8 mouse cellular contexts compared by ENCODE assay signal in the genomic region with DNA sequence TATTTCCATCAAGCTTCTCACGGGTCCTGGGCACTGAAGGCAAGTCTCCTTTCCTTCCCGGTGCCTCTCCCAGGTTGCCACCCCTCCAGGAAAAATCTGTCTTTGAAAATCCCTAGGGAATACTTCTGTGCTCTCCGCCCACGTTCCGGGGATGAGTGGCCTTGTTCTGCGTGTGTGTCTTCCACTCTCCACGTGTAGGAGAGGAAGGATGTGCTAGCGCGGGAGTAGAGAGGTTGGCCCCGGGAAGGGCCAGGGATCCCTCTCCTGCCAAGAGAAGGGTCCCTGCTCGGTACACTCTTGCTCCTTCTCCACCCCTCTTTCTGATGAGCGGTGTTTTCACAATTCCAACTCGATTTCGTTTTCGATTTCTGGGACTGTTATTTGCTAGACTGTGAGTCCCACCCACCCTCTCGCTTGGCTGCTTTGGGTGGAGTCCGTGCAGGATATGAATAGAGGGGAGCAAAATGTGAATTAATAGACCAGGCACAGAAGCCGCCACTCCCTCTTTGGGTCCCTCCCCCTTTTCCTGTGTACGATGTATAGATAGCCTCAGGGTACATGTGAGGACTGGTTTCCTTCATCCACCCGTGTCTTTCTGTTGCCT. TPM values are rescaled to one million over a fixed set of nuclear protein-coding genes. Genes with fewer than 3 reads are reported as not detected.
DNase-seq lines count a peak whose midpoint lies in the region; ATAC-seq and TF ChIP-seq lines count a peak whose summit lies in the region.

No protein-coding gene starts in this region.

- WGBS in forebrain, embryonic 12.5 days = under 1% methylated on average over 20 of the region's 20 CpGs
- 0% methylated on average over 20 of the region's 20 CpGs for WGBS in heart, postnatal 0 days
- under 1% methylated on average over 20 of the region's 20 CpGs for WGBS in lung, adult 2 months

- no peak for ATAC-seq in forebrain, embryonic 12.5 days (ENCODE audit: low FRiP score)
- no peak for ATAC-seq in heart, postnatal 0 days (ENCODE audit: insufficient read depth, low read depth)
- peak; percentile 28; the same call in 1 of the 2 replicates for ATAC-seq in neutrophil, adult 5-6 weeks (ENCODE audit: extremely low read depth, insufficient number of reproducible peaks, low FRiP score, poor library complexity, severe bottlenecking)

- H3K9me3 ChIP-seq in forebrain, embryonic 12.5 days = no peaks in the 10 kb centered on the region
- no peaks in the 10 kb centered on the region for H3K9me3 ChIP-seq in heart, postnatal 0 days (replicated peaks; ENCODE audit: control insufficient read depth, low read length)

- peak overlapping the region; percentile 57 for H3K4me2 ChIP-seq in forebrain, embryonic 12.5 days
- peak overlapping the region; percentile 63 for H3K4me2 ChIP-seq in heart, postnatal 0 days (ENCODE audit: low read depth, low read length)

- 0 out of 2 replicates have a peak, but pooled peaks cover 4% of the 10 kb centered on the region for H3K4me1 ChIP-seq in forebrain, embryonic 12.5 days
- H3K4me1 ChIP-seq in heart, postnatal 0 days (ENCODE audit: control insufficient read depth, insufficient read depth) = no peaks in the 10 kb centered on the region
- no peaks in the 10 kb centered on the region for H3K4me1 ChIP-seq in lung, adult 2 months (ENCODE audit: control insufficient read depth, insufficient read depth, low read length)

- no peak for TF ChIP-seq CTCF in heart, postnatal 0 days (IDR thresholded peaks at IDR 0.05; ENCODE audit: low read depth)
- no peak for TF ChIP-seq CTCF in lung, adult 2 months (IDR thresholded peaks at IDR 0.05; ENCODE audit: insufficient read depth, low read length)

- peaks cover 4% of the 10 kb centered on the region; the same call in 1 of the 2 replicates for H3K36me3 ChIP-seq in forebrain, embryonic 12.5 days (replicated peaks)
- H3K36me3 ChIP-seq in heart, postnatal 0 days (replicated peaks; ENCODE audit: control insufficient read depth, insufficient read depth, low read length) = peaks cover 11% of the 10 kb centered on the region

- TF ChIP-seq POLR2A in lung, adult 2 months (IDR thresholded peaks at IDR 0.05; ENCODE audit: borderline replicate concordance, extremely low read depth, low read depth, low read length) = no peak

- no peak overlapping the region for H3K27ac ChIP-seq in forebrain, embryonic 12.5 days
- peak overlapping the region; percentile 72 for H3K27ac ChIP-seq in heart, postnatal 0 days (ENCODE audit: low read depth)

- H3K9ac ChIP-seq in forebrain, embryonic 12.5 days = peak overlapping the region; percentile 47
- H3K9ac ChIP-seq in heart, postnatal 0 days (replicated peaks; ENCODE audit: low read depth, low read length) = peak overlapping the region; percentile 57

- peak; percentile 63 to 66 for DNase-seq in B cell, adult 2 months
- DNase-seq in adrenal gland, adult 8-10 months = peak; percentile 26
- peak; percentile 47 for DNase-seq in heart, postnatal 0 days (ENCODE audit: low spot score)
- peak; percentile 29 to 52 for DNase-seq in kidney, postnatal 4 days
- peak; percentile 36 for DNase-seq in lung, adult 2 months
- peak; percentile 29 to 54 for DNase-seq in thymus, adult 18-20 months

- H3K4me3 ChIP-seq in forebrain, embryonic 12.5 days (replicated peaks) = peak overlapping the region; percentile 50
- H3K4me3 ChIP-seq in heart, postnatal 0 days (ENCODE audit: low read depth, low read length) = peak overlapping the region; percentile 60
- peak overlapping the region; percentile 62 for H3K4me3 ChIP-seq in lung, adult 2 months (replicated peaks; ENCODE audit: extremely low read depth, low read depth, low read length)

- no peak for TF ChIP-seq EP300 in heart, postnatal 0 days (IDR thresholded peaks at IDR 0.05; ENCODE audit: low read depth)

- no peaks in the 10 kb centered on the region for H3K27me3 ChIP-seq in forebrain, embryonic 12.5 days
- no peaks in the 10 kb centered on the region for H3K27me3 ChIP-seq in heart, postnatal 0 days (ENCODE audit: control insufficient read depth, insufficient read depth, low read length)

RNA-seq across cellular contexts. Expression of gene Brox, which starts 0.9 kb away (rescaled TPM):
- total RNA-seq in adrenal gland, adult 8-10 months (2022) = 10 to 100 TPM; 49.1 to 70.6 (median 60.9) TPM
- polyA plus RNA-seq in forebrain, embryonic 12.5 days (2016; fragmentation: Nextera tagmentation; extraction: Ambion mirVana) = 66.3 and 72.7 TPM in 2 replicates
- total RNA-seq in heart, postnatal 0 days (2014; rRNA removed; ENCODE audit: low replicate concordance) = 41.9 and 43.9 TPM in 2 replicates
- polyA plus RNA-seq in heart, postnatal 0 days (2015; fragmentation: Nextera tagmentation; extraction: Ambion mirVana) = 37.4 and 38.3 TPM in 2 replicates
- polyA plus RNA-seq in lung, adult 2 months (2012; rRNA removed) = 14.9 and 19.3 TPM in 2 replicates
- 92.2 and 98.3 TPM in 2 replicates for total RNA-seq in neutrophil, adult 5-6 weeks (2017)

RNA-seq across cellular contexts. Expression of gene Aida, which starts 1.6 kb away (rescaled TPM):
- 10 to 100 TPM; 50.2 to 55.9 (median 54.4) TPM for total RNA-seq in adrenal gland, adult 8-10 months (2022)
- 64.0 and 65.9 TPM in 2 replicates for polyA plus RNA-seq in forebrain, embryonic 12.5 days (2016; fragmentation: Nextera tagmentation; extraction: Ambion mirVana)
- 15.0 and 26.8 TPM in 2 replicates for total RNA-seq in heart, postnatal 0 days (2014; rRNA removed; ENCODE audit: low replicate concordance)
- 19.6 and 20.9 TPM in 2 replicates for polyA plus RNA-seq in heart, postnatal 0 days (2015; fragmentation: Nextera tagmentation; extraction: Ambion mirVana)
- polyA plus RNA-seq in lung, adult 2 months (2012; rRNA removed) = 14.7 and 24.7 TPM in 2 replicates
- total RNA-seq in neutrophil, adult 5-6 weeks (2017) = 123 and 137 TPM in 2 replicates
